Mouse (Mus musculus) brain, embryonic 14.5 days (tissue): ENCODE results near the gene Lmod2.

Experiments
- CTCF ChIP-seq: fragments of 200-500 bp; IDR thresholded peaks from 2 replicates; pipeline ENCODE4 v1.5.1; 2012; ENCODE audit warnings: inconsistent platforms, mild to moderate bottlenecking, moderate library complexity, borderline replicate concordance; ENCODE audit not compliant: insufficient read depth, insufficient read length; ENCODE audit errors: extremely low read depth
- POLR2A ChIP-seq: fragments of 200-500 bp; IDR thresholded peaks from 2 replicates; pipeline ENCODE4 v1.6.1; 2012; ENCODE audit warnings: mild to moderate bottlenecking, inconsistent platforms, borderline replicate concordance; ENCODE audit not compliant: poor library complexity, insufficient read depth, insufficient read length, severe bottlenecking; ENCODE audit errors: extremely low read depth

- TF ChIP-seq CTCF, result no peak
- no peak for TF ChIP-seq POLR2A
Observed at GRCm38 (mm10) chr6:24564886-24565285, 32.7 kb upstream of the Lmod2 start.
